ENCODE assay signal across 8 mouse cellular contexts in the genomic region with DNA sequence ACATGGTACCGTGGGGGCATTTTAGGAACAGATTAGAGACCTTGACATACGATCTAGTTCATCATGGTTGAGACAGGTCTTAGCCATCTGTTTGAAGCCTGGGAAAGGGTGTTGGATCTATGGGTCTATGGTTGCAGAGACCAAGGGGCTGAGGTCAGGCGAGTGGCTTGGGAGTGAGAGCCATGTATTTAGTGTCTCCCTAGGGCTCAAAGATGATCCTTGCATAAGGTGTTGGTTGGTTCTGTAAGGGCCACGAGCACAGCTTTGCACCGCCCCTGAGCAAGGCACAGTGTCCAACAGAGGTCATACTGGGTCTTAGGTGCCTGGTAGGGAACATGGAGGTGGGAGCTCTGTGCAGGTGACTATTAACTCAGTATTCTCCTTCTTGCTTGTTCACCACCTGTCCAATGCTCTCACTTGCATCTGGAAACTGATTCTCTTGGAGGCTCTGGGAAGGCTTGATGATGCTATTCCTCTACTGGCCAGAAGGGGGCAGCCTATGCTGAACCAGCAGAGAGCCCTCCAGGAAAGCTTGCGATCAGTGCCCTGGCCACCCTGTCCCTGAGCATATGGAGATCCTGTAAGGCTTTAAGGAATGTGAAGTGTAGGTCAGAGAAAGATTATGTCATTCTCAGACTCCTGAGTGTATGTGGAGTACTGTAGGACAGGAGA. TPM values are rescaled to one million over a fixed set of nuclear protein-coding genes. Genes with fewer than 3 reads are reported as not detected.
DNase-seq lines count a peak whose midpoint lies in the region; ATAC-seq lines count a peak whose summit lies in the region.

No protein-coding gene starts in this region.

- H3K4me3 ChIP-seq in hindbrain, embryonic 12.5 days = no peak overlapping the region

- H3K4me1 ChIP-seq in hindbrain, embryonic 12.5 days = peaks cover 13% of the 10 kb centered on the region

- H3K27me3 ChIP-seq in hindbrain, embryonic 12.5 days = peaks cover 12% of the 10 kb centered on the region

- WGBS in hindbrain, embryonic 12.5 days = 55% methylated on average over 6 of the region's 6 CpGs

- H3K9me3 ChIP-seq in hindbrain, embryonic 12.5 days (replicated peaks) = no peaks in the 10 kb centered on the region

- H3K27ac ChIP-seq in hindbrain, embryonic 12.5 days = no peak overlapping the region

- H3K9ac ChIP-seq in hindbrain, embryonic 12.5 days = no peak overlapping the region; the same call in 1 of the 2 replicates

- no peaks in the 10 kb centered on the region for H3K36me3 ChIP-seq in hindbrain, embryonic 12.5 days

- 0 out of 2 replicates have a peak overlapping the region, but pooled peaks have one; percentile 68 for H3K4me2 ChIP-seq in hindbrain, embryonic 12.5 days (replicated peaks)

- no peak for ATAC-seq in CD4-positive, CD25-positive, alpha-beta regulatory T cell, adult 4 months
- ATAC-seq in frontal cortex, adult (ENCODE audit: low TSS enrichment) = peak; percentile 65; the same call in 1 of the 2 replicates
- no peak; the same call in 1 of the 2 replicates for ATAC-seq in hindbrain, embryonic 12.5 days (ENCODE audit: low FRiP score)

- peak; percentile 68 for DNase-seq in CD4-positive, CD25-positive, alpha-beta regulatory T cell, adult 2 months (ENCODE audit: low read depth, low spot score)
- DNase-seq in cerebellum, adult 9-10 months = peak; percentile 63
- peak; percentile 38 for DNase-seq in layer of hippocampus, adult 9-11 months
- peak; percentile 87 for DNase-seq in lung, postnatal 10 days
- peak; percentile 57 to 72 for DNase-seq in right cerebral cortex, postnatal 10 days (ENCODE audit: low spot score in 2 of 2)

RNA-seq across cellular contexts. Expression of a gene that starts 1.0 kb away (rescaled TPM):
- not detected for polyA plus RNA-seq in CD4-positive, CD25-positive, alpha-beta regulatory T cell, adult 4 months (2017; shearing (Covaris generic))
- polyA plus RNA-seq in hindbrain, embryonic 12.5 days (2016; fragmentation: Nextera tagmentation; extraction: Ambion mirVana) = 7.2 and 10.1 TPM in 2 replicates

RNA-seq across cellular contexts. Expression of a gene that starts 59.7 kb away (rescaled TPM):
- 1 to 10 TPM; 3.8 to 6.9 TPM for polyA plus RNA-seq in CD4-positive, CD25-positive, alpha-beta regulatory T cell, adult 4 months (2017; shearing (Covaris generic))
- 19.5 and 20.9 TPM in 2 replicates for polyA plus RNA-seq in hindbrain, embryonic 12.5 days (2016; fragmentation: Nextera tagmentation; extraction: Ambion mirVana)
